Mouse (Mus musculus) embryonic facial prominence, embryonic 11.5 days (tissue): ENCODE data around the gene Scgb1a1. TPM values are rescaled to one million over a fixed set of nuclear protein-coding genes. Genes with fewer than 3 reads are reported as not detected.

ENCODE experiments used
- ATAC-seq: fragments of 200-750 bp; cut with Nextera tagmentation; replicated peaks from 2 replicates; pipeline ENCODE4 v1.8.0; 2017; ENCODE audit warnings: low read depth; ENCODE audit not compliant: insufficient number of reproducible peaks, low FRiP score, low TSS enrichment
- DNase-seq: peaks from one replicate; pipeline ENCODE4 v3.0.0-alpha.2; 2015; ENCODE audit warnings: low spot score
- H3K27ac ChIP-seq: fragments of 300-500 bp; sonication (generic); replicated peaks from 2 replicates; pipeline ENCODE4 v1.5.1; 2014; ENCODE audit warnings: mild to moderate bottlenecking, low read depth, low read length, control low read depth
- H3K27me3 ChIP-seq: fragments of 300-500 bp; sonication (generic); 2 replicates; pipeline ENCODE4 v1.6.1; 2014; ENCODE audit warnings: mild to moderate bottlenecking, low read length, moderate library complexity, mixed read lengths; ENCODE audit not compliant: control insufficient read depth, insufficient read depth
- H3K36me3 ChIP-seq: fragments of 300-500 bp; sonication (generic); replicated peaks from 2 replicates; pipeline ENCODE4 v1.6.1; 2014; ENCODE audit warnings: low read depth, mild to moderate bottlenecking, low read length, moderate library complexity, mixed read lengths; ENCODE audit not compliant: control insufficient read depth, insufficient read depth
- H3K4me1 ChIP-seq: fragments of 300-500 bp; sonication (generic); 2 replicates; pipeline ENCODE4 v1.6.1; 2014; ENCODE audit warnings: low read length, mixed read lengths; ENCODE audit not compliant: control insufficient read depth, insufficient read depth
- H3K4me2 ChIP-seq: fragments of 300-500 bp; sonication (generic); 2 replicates; pipeline ENCODE4 v1.6.1; 2014; ENCODE audit warnings: low read depth, mild to moderate bottlenecking, control low read depth, low read length, moderate library complexity
- H3K4me3 ChIP-seq: fragments of 300-500 bp; sonication (generic); 2 replicates; pipeline ENCODE4 v1.5.1; 2014; ENCODE audit warnings: low read depth, low read length, control low read depth
- H3K9ac ChIP-seq: fragments of 300-500 bp; sonication (generic); replicated peaks from 2 replicates; pipeline ENCODE4 v1.6.1; 2014; ENCODE audit warnings: mild to moderate bottlenecking, control low read depth, low read length
- H3K9me3 ChIP-seq: fragments of 300-500 bp; sonication (generic); replicated peaks from 2 replicates; pipeline ENCODE4 v1.6.1; 2016; ENCODE audit warnings: mild to moderate bottlenecking, low read length, inconsistent platforms, mixed read lengths; ENCODE audit not compliant: control insufficient read depth
- WGBS: fragments of 180-500 bp; shearing (Covaris S2); extraction: QIAGEN DNeasy Blood & Tissue Kit; methylation state at CpG from one replicate; pipeline ENCODE4 v1.1.7; 2014; 5-methylcytosine and 5-hydroxymethylcytosine counted together
- polyA plus RNA-seq: library from polyadenylated mRNA; unstranded; fragments of >200 nt; fragmentation: Nextera tagmentation; extraction: Ambion mirVana; gene quantifications from 2 replicates; pipeline ENCODE4 v1.2.1, GENCODE M21; 2014

The Scgb1a1 gene
- polyA plus RNA-seq, 1 experiment from 2014 or later: not detected

DNA sequence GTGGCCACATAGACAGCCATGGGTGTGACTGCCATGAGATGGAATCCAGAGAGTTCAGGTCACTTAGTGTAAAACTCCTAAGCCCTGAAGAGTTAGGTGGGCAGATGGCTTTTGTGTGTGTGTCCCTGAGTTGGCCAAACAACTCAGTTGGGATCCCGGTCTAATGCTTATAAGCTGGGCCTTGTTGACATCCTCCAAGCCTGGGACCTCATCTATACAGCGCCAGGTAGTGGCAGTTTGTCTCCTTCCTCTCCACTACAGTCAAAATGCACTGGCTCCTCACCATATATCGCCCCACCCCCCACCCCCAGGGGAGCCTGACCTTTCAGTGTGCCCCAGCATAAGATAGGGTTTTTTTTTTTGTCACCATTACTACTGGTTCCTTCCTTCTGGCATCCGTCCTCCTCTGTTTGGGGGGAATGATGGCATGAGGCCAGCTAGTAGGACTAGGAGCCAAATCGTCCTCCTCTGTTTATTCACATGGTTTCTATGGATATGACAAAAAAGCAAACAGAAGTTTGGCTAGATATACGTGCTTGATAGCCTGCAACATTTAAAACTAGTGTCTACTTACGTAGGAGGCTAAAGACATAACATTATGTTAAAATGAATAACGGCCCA is 18.0 kb downstream of the Scgb1a1 start:
- Histone ChIP-seq H3K4me2 (no peak overlapping the region), H3K9me3 (no peaks in the 10 kb centered on the region), H3K27me3 (no peaks in the 10 kb centered on the region), H3K4me3 (no peak overlapping the region), H3K9ac (no peak overlapping the region), H3K36me3 (no peaks in the 10 kb centered on the region), H3K27ac (no peak overlapping the region), H3K4me1 (no peaks in the 10 kb centered on the region)
- 74% methylated on average over 8 of the region's 8 CpGs for WGBS
- DNase-seq (no peak), ATAC-seq (no peak)

DNA sequence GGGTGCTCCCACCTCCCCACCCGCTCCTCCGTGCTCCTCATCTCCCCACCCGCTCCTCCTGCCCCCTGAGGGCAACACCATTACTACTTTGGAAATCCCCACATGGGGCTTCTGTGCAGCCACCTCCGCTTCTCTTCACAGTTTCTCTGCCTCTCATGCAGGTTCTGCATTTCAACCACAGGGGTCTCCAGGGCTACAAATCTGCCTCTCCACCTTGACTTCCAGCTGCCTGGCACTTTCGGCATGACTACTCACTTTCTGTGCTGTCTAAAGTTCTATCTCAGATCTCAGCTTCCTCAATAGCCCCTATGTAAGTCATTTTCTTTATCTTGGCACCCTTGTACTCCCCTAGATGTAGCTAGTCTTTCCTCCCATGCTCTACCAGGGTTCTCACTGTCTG is 20.5 kb downstream of the Scgb1a1 start:
- ATAC-seq (no peak), DNase-seq (no peak)
- no peaks in the 10 kb centered on the region for H3K36me3 ChIP-seq
- no peak overlapping the region for H3K27ac ChIP-seq
- H3K4me1 ChIP-seq: no peaks in the 10 kb centered on the region
- 67% methylated on average over 5 of the region's 5 CpGs for WGBS
- no peak overlapping the region for H3K4me2 ChIP-seq
- no peaks in the 10 kb centered on the region for H3K9me3 ChIP-seq
- H3K27me3 ChIP-seq: no peaks in the 10 kb centered on the region
- no peak overlapping the region for H3K4me3 ChIP-seq
- no peak overlapping the region for H3K9ac ChIP-seq

DNA sequence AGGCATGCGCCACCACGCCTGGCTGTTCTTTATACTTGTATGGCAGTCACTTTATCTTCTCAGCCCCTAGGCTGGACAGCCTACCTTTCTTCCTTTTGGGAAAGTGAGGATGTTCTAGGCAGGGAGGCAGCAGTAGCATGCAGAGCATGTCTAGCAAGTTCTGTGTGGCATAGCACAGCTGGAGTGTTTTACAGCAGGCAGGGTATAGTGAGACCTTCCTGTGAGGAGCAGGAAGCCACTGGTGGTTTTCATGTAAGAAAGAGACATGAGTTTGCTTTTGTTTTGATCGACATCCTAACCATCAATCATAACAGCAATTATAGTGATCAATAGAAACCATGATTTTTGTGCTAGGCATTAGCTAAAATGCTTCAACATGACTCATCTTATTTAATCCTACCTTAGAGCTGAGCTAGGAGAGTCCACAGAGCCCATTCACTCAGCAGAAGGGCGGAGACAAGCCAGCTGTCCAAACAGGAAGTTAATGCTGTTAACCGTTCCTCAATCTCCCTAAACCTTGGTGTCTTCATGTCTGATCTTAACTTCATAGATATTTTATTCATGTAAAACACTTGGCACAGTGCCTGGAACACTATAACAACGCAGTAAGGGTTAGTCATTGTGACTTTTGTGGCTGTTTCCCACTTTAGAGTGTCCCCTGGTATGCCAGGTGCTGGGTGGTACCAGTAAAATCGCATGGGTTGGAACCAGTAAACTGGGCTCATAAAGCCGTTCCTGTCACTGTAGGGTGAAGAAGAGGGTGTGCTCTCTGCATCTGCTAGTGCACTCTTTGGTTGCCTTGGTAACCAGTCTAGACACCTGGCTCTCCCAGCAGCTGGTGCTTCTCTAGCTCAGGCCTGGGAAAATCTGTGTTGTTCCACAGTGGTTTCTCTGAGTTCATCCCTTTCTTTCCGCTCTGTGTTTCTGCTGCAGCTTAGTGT is 21.9 kb downstream of the Scgb1a1 start:
- no peaks in the 10 kb centered on the region for H3K27me3 ChIP-seq
- H3K4me3 ChIP-seq: no peak overlapping the region
- no peak for ATAC-seq
- H3K27ac ChIP-seq: 0 out of 2 replicates have a peak overlapping the region, but pooled peaks have one; percentile 6
- peak; percentile 66 for DNase-seq
- H3K9me3 ChIP-seq: no peaks in the 10 kb centered on the region
- no peak overlapping the region for H3K9ac ChIP-seq
- H3K4me1 ChIP-seq: no peaks in the 10 kb centered on the region
- H3K36me3 ChIP-seq: no peaks in the 10 kb centered on the region
- H3K4me2 ChIP-seq: no peak overlapping the region
- 64% methylated on average over 9 of the region's 9 CpGs for WGBS

DNA sequence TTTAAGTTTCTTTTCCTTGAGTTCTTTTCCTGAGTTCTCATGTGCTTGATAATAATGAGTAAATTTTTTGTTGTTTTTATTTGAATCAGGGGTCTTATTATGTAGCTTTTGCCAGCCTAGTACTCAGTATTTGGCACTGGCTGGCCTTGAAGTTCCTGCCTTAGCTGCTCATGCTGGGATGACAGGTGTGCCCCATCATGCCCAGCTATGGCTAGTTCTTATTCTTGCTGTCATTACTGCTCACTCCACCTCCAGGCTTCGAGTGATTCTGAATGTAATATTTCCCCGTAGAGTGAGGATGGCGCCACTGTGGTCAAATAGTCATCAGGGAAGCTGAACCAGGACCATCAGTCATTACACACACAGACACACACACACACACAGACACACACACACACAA is 23.9 kb downstream of the Scgb1a1 start:
- 97% methylated on average over 3 of the region's 3 CpGs for WGBS

DNA sequence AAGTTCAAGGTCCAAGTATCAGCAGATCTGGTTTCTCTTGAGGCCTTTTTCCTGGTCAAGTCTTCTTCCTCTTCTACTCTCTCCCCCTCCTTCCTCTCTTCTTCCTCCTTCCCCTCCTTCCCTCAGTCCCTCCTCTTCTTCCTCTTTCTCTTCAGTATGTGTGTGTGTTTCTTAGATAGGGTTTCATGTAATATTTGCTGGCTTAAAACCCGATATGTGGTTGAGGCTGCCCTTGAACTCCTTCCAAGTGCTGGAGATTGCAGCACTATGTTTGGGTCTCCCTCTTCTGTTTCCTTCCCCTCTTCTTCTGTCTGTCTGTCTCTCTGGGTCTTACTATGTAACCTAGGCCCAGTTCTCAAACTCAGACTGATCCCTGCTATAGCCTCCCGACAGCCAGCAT is 24.9 kb downstream of the Scgb1a1 start:
- no peaks in the 10 kb centered on the region for H3K4me1 ChIP-seq
- H3K9me3 ChIP-seq: no peaks in the 10 kb centered on the region
- no peaks in the 10 kb centered on the region for H3K36me3 ChIP-seq
- no peak overlapping the region for H3K9ac ChIP-seq
- ATAC-seq (no peak), DNase-seq (no peak)
- no peak overlapping the region for H3K4me2 ChIP-seq
- WGBS: 83% methylated on average over 2 of the region's 2 CpGs
- H3K27ac ChIP-seq: no peak overlapping the region
- H3K27me3 ChIP-seq: no peaks in the 10 kb centered on the region
- H3K4me3 ChIP-seq: no peak overlapping the region

More for the DNA sequence above, 23.9 kb downstream of the Scgb1a1 start:
- no peak overlapping the region for H3K9ac ChIP-seq
- no peaks in the 10 kb centered on the region for H3K27me3 ChIP-seq
- H3K9me3 ChIP-seq: no peaks in the 10 kb centered on the region
- H3K4me3 ChIP-seq: no peak overlapping the region
- no peak for ATAC-seq
- H3K36me3 ChIP-seq: no peaks in the 10 kb centered on the region
- H3K4me2 ChIP-seq: no peak overlapping the region
- DNase-seq: no peak
- H3K4me1 ChIP-seq: no peaks in the 10 kb centered on the region
- no peak overlapping the region for H3K27ac ChIP-seq

DNA sequence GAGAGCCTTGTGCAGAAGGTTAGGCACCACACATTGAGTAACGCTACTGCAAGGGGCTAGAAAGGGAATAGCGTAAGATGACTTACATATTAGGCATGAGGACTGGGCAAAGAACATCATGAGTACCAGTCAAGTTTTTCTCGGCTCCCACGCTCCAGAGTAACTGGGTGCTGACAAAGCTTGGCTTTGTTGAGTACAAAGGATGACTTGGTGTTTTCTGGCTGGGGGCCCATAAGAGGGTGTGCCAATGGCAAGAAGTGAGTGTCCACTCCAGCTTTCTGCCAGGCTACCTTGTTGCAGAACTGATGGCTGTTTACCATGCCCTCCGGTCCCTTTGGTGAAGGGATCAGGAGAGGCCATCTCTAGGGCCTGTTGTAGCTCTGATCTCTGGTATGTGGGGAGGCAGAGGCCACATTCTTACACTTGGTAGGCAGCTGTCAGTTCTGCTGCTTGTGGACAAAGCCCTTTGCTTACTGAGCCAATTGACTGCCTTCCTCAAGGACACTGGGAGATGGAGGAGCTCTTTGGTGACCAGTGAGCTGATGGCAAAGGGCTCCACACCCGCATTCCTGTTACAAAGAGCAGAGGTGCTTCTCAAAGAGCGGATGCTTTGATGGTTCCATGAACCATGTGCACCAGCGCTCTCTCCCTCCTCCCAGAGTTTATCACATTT is 26.4 kb downstream of the Scgb1a1 start:
- H3K4me1 ChIP-seq: no peaks in the 10 kb centered on the region
- no peaks in the 10 kb centered on the region for H3K27me3 ChIP-seq
- WGBS: 87% methylated on average over 8 of the region's 8 CpGs
- H3K4me2 ChIP-seq: no peak overlapping the region
- no peak for ATAC-seq
- H3K9ac ChIP-seq: no peak overlapping the region
- H3K27ac ChIP-seq: no peak overlapping the region
- no peaks in the 10 kb centered on the region for H3K36me3 ChIP-seq
- H3K4me3 ChIP-seq: no peak overlapping the region
- H3K9me3 ChIP-seq: no peaks in the 10 kb centered on the region
- DNase-seq: no peak

DNA sequence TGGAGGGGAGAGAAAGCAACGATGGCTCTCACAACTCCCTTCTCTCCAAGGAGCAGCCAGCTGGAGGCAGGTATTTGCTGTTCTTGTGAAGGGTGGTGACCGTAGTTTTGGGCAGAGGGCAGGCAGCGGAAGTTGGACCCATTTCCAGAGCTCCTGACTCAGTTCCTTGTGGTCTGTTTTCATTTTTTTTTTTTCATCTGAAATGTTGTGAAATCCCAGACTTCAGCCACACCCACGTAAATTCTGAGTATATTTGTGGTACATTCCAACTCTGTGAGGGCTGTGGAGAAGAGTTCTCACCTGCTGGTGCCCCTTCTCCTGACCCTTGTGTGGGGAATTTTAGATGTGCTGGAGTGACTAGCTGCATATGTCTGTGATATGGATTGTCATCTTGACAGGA is 27.7 kb downstream of the Scgb1a1 start:
- 72% methylated on average over 4 of the region's 4 CpGs for WGBS
- H3K27me3 ChIP-seq: no peaks in the 10 kb centered on the region
- H3K4me3 ChIP-seq: no peak overlapping the region
- no peaks in the 10 kb centered on the region for H3K4me1 ChIP-seq
- H3K4me2 ChIP-seq: no peak overlapping the region
- no peaks in the 10 kb centered on the region for H3K36me3 ChIP-seq
- H3K9ac ChIP-seq: no peak overlapping the region
- ATAC-seq (no peak), DNase-seq (no peak)
- no peak overlapping the region for H3K27ac ChIP-seq
- no peaks in the 10 kb centered on the region for H3K9me3 ChIP-seq

DNA sequence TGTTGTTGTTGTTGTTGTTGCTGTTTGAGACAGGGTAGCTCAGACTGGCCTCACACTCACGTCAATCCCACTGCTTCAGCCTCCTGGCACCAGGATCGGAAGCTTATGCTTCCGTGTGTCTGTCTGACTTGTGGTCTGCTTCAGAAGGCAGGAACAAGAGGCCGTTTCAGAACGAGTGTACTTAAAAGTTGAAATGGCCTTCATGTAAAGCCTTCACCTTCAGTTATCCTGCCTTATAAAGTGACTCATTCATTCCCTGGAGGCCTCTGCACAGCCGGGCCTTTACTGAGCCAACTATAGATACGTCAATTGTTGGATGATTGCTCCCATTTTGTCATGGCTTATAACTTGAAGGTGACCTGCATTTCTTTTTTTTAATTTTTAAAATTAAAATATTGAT is 28.4 kb downstream of the Scgb1a1 start:
- Histone ChIP-seq H3K9me3 (no peaks in the 10 kb centered on the region), H3K4me1 (no peaks in the 10 kb centered on the region), H3K27me3 (no peaks in the 10 kb centered on the region), H3K27ac (no peak overlapping the region), H3K9ac (no peak overlapping the region), H3K4me3 (no peak overlapping the region), H3K4me2 (no peak overlapping the region), H3K36me3 (no peaks in the 10 kb centered on the region)
- DNase-seq: no peak
- ATAC-seq: no peak
- WGBS: 83% methylated on average over 7 of the region's 7 CpGs
